Mouse (Mus musculus) stomach, postnatal 0 days (tissue): ENCODE data around the gene Samd3.

Experiments
- CTCF ChIP-seq: IDR thresholded peaks from 2 replicates; pipeline ENCODE4 v1.5.1; 2016; ENCODE audit warnings: antibody characterized with exemption, low read depth, mild to moderate bottlenecking, moderate library complexity
- EP300 ChIP-seq: optimal IDR thresholded peaks from 2 replicates; pipeline ENCODE3; 2016; ENCODE audit warnings: antibody characterized with exemption

DNA sequence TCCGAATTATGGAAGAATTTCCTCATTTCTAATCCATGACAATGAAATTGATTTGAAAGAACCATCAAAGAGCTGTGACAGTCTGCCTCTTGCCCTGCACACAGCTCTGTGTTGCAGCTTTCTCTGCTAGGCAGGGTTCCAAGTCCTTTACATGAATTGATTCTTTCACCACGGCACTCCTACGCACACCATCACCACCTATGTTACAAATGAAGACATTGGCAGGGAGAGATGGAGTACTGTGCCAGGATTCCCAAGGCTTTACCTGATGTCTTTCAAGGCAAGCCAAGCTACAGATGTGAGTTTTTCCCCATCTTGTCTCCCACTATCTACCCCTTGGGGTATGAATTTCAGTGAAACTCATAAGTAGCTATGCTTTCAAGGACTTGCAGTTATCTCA, 67.7 kb downstream of the Samd3 start:
- TF ChIP-seq EP300 (no peak), CTCF (no peak)
